In genomic region chr10:76844365-76844764, GRCm38 (mm10) we compare ENCODE assay signal across 27 mouse cellular contexts.
DNase-seq lines count a peak whose midpoint lies in the region; ATAC-seq and TF ChIP-seq lines count a peak whose summit lies in the region.
"Had no signal": no experiment of that assay in that cellular context is flagged by ENCODE, and none has a peak within 500 bp of the region (broad histone marks: within the 10 kb centered on the region; RNA-seq: fewer than 3 reads in every experiment).

No protein-coding gene starts in this region.

- 51% methylated on average over 3 of the region's 3 CpGs for WGBS in forebrain, postnatal 0 days
- WGBS in forebrain, embryonic 10.5 days: 93% methylated on average over 3 of the region's 3 CpGs
- 28% methylated on average over 3 of the region's 3 CpGs for WGBS in olfactory bulb, adult 2 months
- 82% methylated on average over 3 of the region's 3 CpGs for WGBS in hindbrain, embryonic 12.5 days

- no peak overlapping the region for H3K4me2 ChIP-seq in forebrain, postnatal 0 days (ENCODE audit: low read depth)
- no peak overlapping the region for H3K4me2 ChIP-seq in hindbrain, embryonic 12.5 days (replicated peaks)
- H3K4me2 ChIP-seq: heart, embryonic 15.5 days; hindbrain, embryonic 14.5 days; limb, embryonic 12.5 days; liver, embryonic 15.5 days; lung, embryonic 14.5 days; stomach, embryonic 15.5 days had no signal

- H3K4me3 ChIP-seq in forebrain, postnatal 0 days (ENCODE audit: low read depth, low read length): no peak overlapping the region
- no peak overlapping the region for H3K4me3 ChIP-seq in forebrain, embryonic 10.5 days
- H3K4me3 ChIP-seq in olfactory bulb, adult 2 months (ENCODE audit: insufficient read depth, low read depth, low read length): no peak overlapping the region
- H3K4me3 ChIP-seq in hindbrain, embryonic 12.5 days: no peak overlapping the region
- H3K4me3 ChIP-seq: heart, embryonic 15.5 days; layer of hippocampus, adult 2 months; left cerebral cortex, adult 2 months; limb, embryonic 12.5 days; liver, embryonic 15.5 days; stomach, embryonic 15.5 days had no signal

- H3K36me3 ChIP-seq in forebrain, postnatal 0 days (ENCODE audit: insufficient read depth): no peaks in the 10 kb centered on the region
- H3K36me3 ChIP-seq in forebrain, embryonic 10.5 days (replicated peaks): no peaks in the 10 kb centered on the region
- no peaks in the 10 kb centered on the region for H3K36me3 ChIP-seq in hindbrain, embryonic 12.5 days
- H3K36me3 ChIP-seq: heart, embryonic 15.5 days; limb, embryonic 12.5 days; liver, embryonic 15.5 days; stomach, embryonic 15.5 days had no signal

- TF ChIP-seq POLR2A in olfactory bulb, adult 2 months (IDR thresholded peaks at IDR 0.05; ENCODE audit: insufficient read depth, low read depth, low read length): no peak

- H3K9me3 ChIP-seq in forebrain, postnatal 0 days (ENCODE audit: low read length): no peaks in the 10 kb centered on the region
- no peaks in the 10 kb centered on the region for H3K9me3 ChIP-seq in forebrain, embryonic 10.5 days
- no peaks in the 10 kb centered on the region for H3K9me3 ChIP-seq in hindbrain, embryonic 12.5 days (replicated peaks)
- H3K9me3 ChIP-seq: heart, embryonic 15.5 days; limb, embryonic 12.5 days; liver, embryonic 15.5 days; stomach, embryonic 15.5 days had no signal

- H3K4me1 ChIP-seq in forebrain, postnatal 0 days (ENCODE audit: insufficient read depth): 0 out of 2 replicates have a peak, but pooled peaks cover 4% of the 10 kb centered on the region
- H3K4me1 ChIP-seq in forebrain, embryonic 10.5 days: 0 out of 2 replicates have a peak, but pooled peaks cover 3% of the 10 kb centered on the region
- peaks cover 53% of the 10 kb centered on the region for H3K4me1 ChIP-seq in olfactory bulb, adult 2 months (ENCODE audit: control insufficient read depth, insufficient read depth, low read length)
- no peaks in the 10 kb centered on the region for H3K4me1 ChIP-seq in hindbrain, embryonic 12.5 days
- H3K4me1 ChIP-seq: heart, embryonic 15.5 days; limb, embryonic 12.5 days; liver, embryonic 15.5 days; stomach, embryonic 15.5 days had no signal

- ATAC-seq in forebrain, postnatal 0 days: peak; percentile 60
- no peak for ATAC-seq in hindbrain, embryonic 12.5 days (ENCODE audit: low FRiP score)
- ATAC-seq: forebrain, embryonic 16.5 days; intestine, postnatal 0 days; Patski had no signal

- no peak overlapping the region for H3K27ac ChIP-seq in forebrain, postnatal 0 days (ENCODE audit: low read depth, low read length)
- H3K27ac ChIP-seq in forebrain, embryonic 10.5 days: no peak overlapping the region
- H3K27ac ChIP-seq in olfactory bulb, adult 2 months (ENCODE audit: insufficient read depth, low read depth, low read length): peak overlapping the region; percentile 96
- no peak overlapping the region for H3K27ac ChIP-seq in hindbrain, embryonic 12.5 days
- H3K27ac ChIP-seq: heart, embryonic 15.5 days; hindbrain, embryonic 14.5 days; layer of hippocampus, adult 2 months; left cerebral cortex, adult 2 months; limb, embryonic 12.5 days; liver, embryonic 15.5 days; stomach, embryonic 15.5 days had no signal

- H3K27me3 ChIP-seq in forebrain, postnatal 0 days (ENCODE audit: insufficient read depth, low read length): no peaks in the 10 kb centered on the region
- no peaks in the 10 kb centered on the region for H3K27me3 ChIP-seq in forebrain, embryonic 10.5 days (ENCODE audit: poor library complexity, severe bottlenecking)
- no peaks in the 10 kb centered on the region for H3K27me3 ChIP-seq in hindbrain, embryonic 12.5 days
- H3K27me3 ChIP-seq: heart, embryonic 15.5 days; limb, embryonic 12.5 days; liver, embryonic 15.5 days; Patski; stomach, embryonic 15.5 days had no signal

- TF ChIP-seq CTCF in forebrain, postnatal 0 days (IDR thresholded peaks at IDR 0.05; ENCODE audit: low read depth): no peak
- peak; percentile 14; the same call in 1 of the 2 replicates for TF ChIP-seq CTCF in olfactory bulb, adult 2 months (IDR thresholded peaks at IDR 0.05; ENCODE audit: insufficient read depth, low read depth, low read length)

- H3K9ac ChIP-seq in forebrain, postnatal 0 days: no peak overlapping the region
- H3K9ac ChIP-seq in hindbrain, embryonic 12.5 days: no peak overlapping the region
- H3K9ac ChIP-seq: heart, embryonic 15.5 days; hindbrain, embryonic 14.5 days; limb, embryonic 12.5 days; liver, embryonic 15.5 days; lung, embryonic 14.5 days; stomach, embryonic 15.5 days had no signal

- DNase-seq in forebrain, postnatal 0 days: peak; percentile 11
- DNase-seq in forebrain, embryonic 10.5 days (ENCODE audit: extremely low spot score, low spot score): no peak
- DNase-seq in kidney, adult 8-10 months: peak; percentile 22 to 32
- DNase-seq in kidney, postnatal 10 days: no peak
- DNase-seq in thymus, postnatal 25 days: peak; percentile 31
- no peak for DNase-seq in thymus, adult 18-20 months
- DNase-seq: adrenal gland, postnatal 10 days; cerebellum, adult 18-20 months; cerebellum, postnatal 10 days; heart, postnatal 4 days; lung, embryonic 14.5 days; lung, postnatal 14 days; midbrain, embryonic 14.5 days; retina, postnatal 1 day; right cerebral cortex, postnatal 25 days had no signal

Comparison
In these comparisons a context has a peak if more than half of its experiments do, and no peak if none do; other contexts are left out.
1. DNase-seq: peak in forebrain, postnatal 0 days (single experiment), kidney, adult 8-10 months (2 of 2) and thymus, postnatal 25 days (single experiment); none in forebrain, embryonic 10.5 days (single experiment), kidney, postnatal 10 days (single experiment) and thymus, adult 18-20 months (0 of 2).